Mouse (Mus musculus): ENCODE measurements at regions not wholly inside any gene's neighbourhood (a gene's known extent, or its start where the extent isn't known, plus 50 kb on each side); places are given as distances from the start of the nearest gene placed in this dataset.
A peak's percentile ranks its signal among the peaks of the same experiment; 100 is the strongest.

- no peak for DNase-seq (ENCODE audit: extremely low spot score in 1 of 2, low spot score in 2 of 2)
- Histone ChIP-seq H3K27ac (no peak overlapping the region), H3K4me3 (no peak overlapping the region)
- intact Hi-C loops (cut with DNase I): no loop called here
- no peak for TF ChIP-seq CTCF (IDR thresholded peaks at IDR 0.05)
Measured at GRCm38 (mm10) chr2:47263690-47264089, 1550.2 kb upstream of the Acvr2a start.

GRCm38 (mm10) chr2:47265901-47266300 lies 1548.0 kb upstream of the Acvr2a start:
- no peak for TF ChIP-seq CTCF (IDR thresholded peaks at IDR 0.05)
- no peak overlapping the region for H3K4me3 ChIP-seq
- no peak overlapping the region for H3K27ac ChIP-seq
- no peak for DNase-seq (ENCODE audit: extremely low spot score in 1 of 2, low spot score in 2 of 2)
- intact Hi-C loops (cut with DNase I): no loop called here

- Histone ChIP-seq H3K4me3 (no peak overlapping the region), H3K27ac (no peak overlapping the region)
- intact Hi-C loops (cut with DNase I): loop anchor here (5.0 kb wide), 1 partner anchor 243 kb away; no protein-coding TSS in a partner anchor
- peak; percentile 71 for TF ChIP-seq CTCF (IDR thresholded peaks at IDR 0.05)
- DNase-seq (ENCODE audit: extremely low spot score in 1 of 2, low spot score in 2 of 2): no peak
Measured at GRCm38 (mm10) chr2:47295546-47295945, 1518.4 kb upstream of the Acvr2a start.

GRCm38 (mm10) chr2:47302056-47302455 lies 1511.9 kb upstream of the Acvr2a start:
- no peak for DNase-seq (ENCODE audit: extremely low spot score in 1 of 2, low spot score in 2 of 2)
- TF ChIP-seq CTCF (IDR thresholded peaks at IDR 0.05): no peak
- Histone ChIP-seq H3K4me3 (no peak overlapping the region), H3K27ac (no peak overlapping the region)
- intact Hi-C loops (cut with DNase I): no loop called here

- H3K4me3 ChIP-seq: no peak overlapping the region
- no peak for TF ChIP-seq CTCF (IDR thresholded peaks at IDR 0.05)
- intact Hi-C loops (cut with DNase I): no loop called here
- DNase-seq (ENCODE audit: extremely low spot score in 1 of 2, low spot score in 2 of 2): no peak
- no peak overlapping the region for H3K27ac ChIP-seq
Measured at GRCm38 (mm10) chr2:47330574-47330973, 1483.3 kb upstream of the Acvr2a start.

- no peak for DNase-seq (ENCODE audit: extremely low spot score in 1 of 2, low spot score in 2 of 2)
- H3K27ac ChIP-seq: no peak overlapping the region
- H3K4me3 ChIP-seq: no peak overlapping the region
- intact Hi-C loops (cut with DNase I): no loop called here
- no peak for TF ChIP-seq CTCF (IDR thresholded peaks at IDR 0.05)
Measured at GRCm38 (mm10) chr2:47334406-47335113, 1479.3 kb upstream of the Acvr2a start.

GRCm38 (mm10) chr2:47363476-47363875 lies 1450.4 kb upstream of the Acvr2a start:
- H3K4me3 ChIP-seq: no peak overlapping the region
- H3K27ac ChIP-seq: no peak overlapping the region
- intact Hi-C loops (cut with DNase I): no loop called here
- no peak for TF ChIP-seq CTCF (IDR thresholded peaks at IDR 0.05)
- no peak for DNase-seq (ENCODE audit: extremely low spot score in 1 of 2, low spot score in 2 of 2)

- DNase-seq (ENCODE audit: extremely low spot score in 1 of 2, low spot score in 2 of 2): no peak
- no peak for TF ChIP-seq CTCF (IDR thresholded peaks at IDR 0.05)
- intact Hi-C loops (cut with DNase I): no loop called here
- no peak overlapping the region for H3K27ac ChIP-seq
- H3K4me3 ChIP-seq: no peak overlapping the region
Measured at GRCm38 (mm10) chr2:47368296-47368695, 1445.6 kb upstream of the Acvr2a start.
